Mouse (Mus musculus): ENCODE results near the gene Aqp1. TPM values are rescaled to one million over a fixed set of nuclear protein-coding genes. Genes with fewer than 3 reads are reported as not detected.

The Aqp1 gene
- polyA plus RNA-seq, 3 experiments from 2014 or later = not detected

DNA sequence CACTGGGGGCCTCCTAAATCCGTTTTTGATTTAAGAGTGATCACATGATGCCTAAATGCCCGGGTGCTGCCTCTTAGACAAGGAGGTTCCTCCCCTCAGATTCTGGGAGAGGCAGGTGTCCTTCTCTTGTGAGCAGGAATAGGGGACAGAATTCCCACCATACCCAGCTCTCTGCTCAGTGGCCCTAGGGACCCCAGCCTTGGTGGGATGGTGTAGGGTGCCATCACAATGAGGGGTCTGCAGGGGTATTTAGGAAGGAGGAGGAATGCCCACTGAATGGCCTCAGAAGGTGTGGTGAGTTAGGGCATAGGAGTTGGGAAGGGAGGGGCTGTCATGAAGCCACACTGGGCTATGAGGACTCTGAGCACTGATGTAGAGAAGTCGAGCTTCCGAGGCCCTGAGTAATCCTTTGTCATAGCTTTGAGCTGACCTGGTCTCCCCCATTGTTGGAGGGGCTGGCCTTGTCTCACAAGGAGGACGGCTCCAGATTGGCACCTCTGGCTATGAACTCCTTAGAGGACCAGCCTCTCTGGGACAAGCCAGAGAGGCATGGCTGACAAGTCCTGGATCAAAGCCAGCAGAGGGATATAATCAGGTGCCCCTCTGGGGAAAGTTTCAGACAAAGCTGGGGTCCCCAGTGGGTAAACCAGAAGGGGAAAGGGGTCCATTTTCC lies 4.0 kb upstream of the Aqp1 start:
- no peak for ATAC-seq

DNA sequence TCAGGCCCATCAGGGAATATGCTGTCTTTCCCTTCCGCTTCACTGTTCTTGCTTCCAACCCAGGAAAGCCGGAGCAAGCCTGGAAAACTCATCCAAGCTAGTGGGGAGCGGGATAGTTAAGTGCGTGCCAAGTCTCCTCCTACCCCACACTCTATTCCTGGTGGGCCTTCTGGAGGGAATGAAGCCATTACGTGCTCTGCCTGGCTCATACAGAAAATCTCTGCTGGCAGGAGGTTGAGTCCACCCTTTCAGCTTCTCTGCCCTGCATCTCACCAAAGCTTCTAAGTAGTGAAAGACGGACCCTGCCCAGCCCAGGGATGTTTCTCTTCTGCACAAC lies 3.5 kb upstream of the Aqp1 start:
- no peak for ATAC-seq

DNA sequence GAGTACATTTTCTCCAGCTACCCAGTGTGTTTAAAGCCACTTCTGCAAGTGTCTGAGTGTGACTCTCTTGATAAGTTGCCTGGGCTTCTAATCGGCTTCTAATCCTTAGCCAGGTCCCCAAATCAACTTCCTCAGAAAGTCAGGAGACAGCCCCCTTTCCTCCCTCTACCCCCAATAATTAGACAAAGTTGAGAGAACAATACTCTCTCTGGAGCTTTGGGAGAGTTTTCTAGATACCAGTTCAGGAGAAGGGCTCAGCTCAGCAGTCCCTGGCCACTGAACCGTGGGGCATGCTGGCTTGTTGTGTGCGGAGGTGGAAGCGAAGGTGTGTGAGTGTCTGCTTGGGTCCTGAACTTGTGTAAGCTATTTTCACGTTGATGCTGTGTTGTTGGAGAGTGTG lies 1.0 kb downstream of the Aqp1 start:
- ATAC-seq = no peak

DNA sequence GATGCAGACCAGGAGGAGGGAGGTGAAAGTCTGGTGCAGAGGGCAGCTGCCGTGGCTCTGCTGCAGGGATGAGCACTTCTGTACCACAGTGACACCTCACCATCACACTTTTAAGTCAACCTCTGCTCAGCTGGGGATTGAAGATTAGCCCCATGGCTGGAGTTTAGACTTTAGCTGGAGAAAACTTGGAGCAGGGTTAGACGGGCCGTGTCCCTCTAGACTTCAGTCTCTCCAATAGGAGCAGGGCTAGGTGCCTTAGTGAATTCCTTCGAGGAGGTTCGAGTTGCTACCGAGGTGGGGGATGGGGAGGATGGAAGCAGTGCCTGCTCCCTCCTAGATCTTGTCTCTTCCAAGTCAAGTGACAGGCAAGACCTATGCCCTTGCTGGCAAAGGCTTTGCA lies 1.8 kb downstream of the Aqp1 start:
- no peak for ATAC-seq

DNA sequence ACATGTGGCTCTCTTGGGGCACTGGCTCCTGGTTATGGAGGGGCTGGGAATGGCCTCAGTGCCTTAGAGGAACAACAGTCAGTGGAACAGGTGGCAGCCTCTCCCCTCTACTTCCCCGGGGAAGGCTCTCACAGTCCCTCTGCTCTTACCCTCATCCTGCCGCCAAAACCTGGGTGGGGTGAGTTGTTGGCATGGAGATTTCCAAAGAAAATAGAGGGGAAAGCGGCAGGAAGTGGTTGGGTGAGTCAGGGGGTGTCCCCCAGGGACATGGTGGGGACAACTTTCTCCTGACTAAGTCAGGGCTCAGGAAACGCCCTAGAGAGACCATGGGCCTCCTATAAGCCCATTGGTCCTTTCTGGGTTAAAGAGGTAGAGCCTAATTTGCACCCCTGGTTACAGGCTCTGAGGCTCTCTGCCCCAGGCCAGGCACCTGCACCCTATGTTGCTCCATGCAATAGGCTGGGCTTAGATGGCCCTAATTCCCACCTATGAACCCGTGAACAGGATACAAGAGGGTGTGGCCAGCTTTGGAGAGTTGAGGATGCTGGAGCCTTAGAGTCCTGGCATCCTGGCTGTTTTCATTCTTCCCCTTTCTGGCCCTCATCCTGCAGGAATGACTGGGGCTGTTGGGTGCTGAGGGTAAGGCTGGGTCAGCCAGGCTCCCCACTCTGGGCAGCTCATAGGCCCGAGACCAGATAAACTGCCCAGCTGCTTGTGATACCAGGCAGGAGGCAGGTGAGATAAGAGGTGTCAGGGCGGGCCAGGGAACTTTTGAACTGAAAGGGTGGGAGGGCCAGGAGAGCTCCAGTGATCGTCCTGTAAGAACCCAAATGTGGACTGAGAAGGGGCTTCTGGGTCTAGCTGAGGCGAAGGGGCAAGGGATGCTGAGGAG lies 2.9 kb downstream of the Aqp1 start:
- no peak for ATAC-seq

DNA sequence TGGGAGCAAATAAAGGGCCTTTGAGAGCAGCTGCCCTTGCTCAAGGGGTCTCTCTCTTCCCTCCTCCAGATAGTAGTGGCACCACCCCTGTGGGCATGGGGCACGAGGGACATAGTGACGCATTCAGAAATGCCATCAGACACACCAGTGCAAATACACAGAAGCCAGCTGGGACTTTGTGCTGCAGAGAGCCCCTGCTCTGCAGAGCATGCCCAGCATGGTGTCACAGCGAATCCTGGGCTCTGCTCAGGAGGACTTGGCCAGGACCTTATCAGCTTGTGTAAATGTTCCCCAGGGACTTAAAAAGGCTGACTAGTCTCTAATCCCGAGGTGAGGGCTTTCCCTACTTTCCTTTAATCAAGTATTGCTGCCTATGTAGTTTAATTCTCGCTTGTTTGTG lies 5.5 kb downstream of the Aqp1 start:
- no peak for ATAC-seq

DNA sequence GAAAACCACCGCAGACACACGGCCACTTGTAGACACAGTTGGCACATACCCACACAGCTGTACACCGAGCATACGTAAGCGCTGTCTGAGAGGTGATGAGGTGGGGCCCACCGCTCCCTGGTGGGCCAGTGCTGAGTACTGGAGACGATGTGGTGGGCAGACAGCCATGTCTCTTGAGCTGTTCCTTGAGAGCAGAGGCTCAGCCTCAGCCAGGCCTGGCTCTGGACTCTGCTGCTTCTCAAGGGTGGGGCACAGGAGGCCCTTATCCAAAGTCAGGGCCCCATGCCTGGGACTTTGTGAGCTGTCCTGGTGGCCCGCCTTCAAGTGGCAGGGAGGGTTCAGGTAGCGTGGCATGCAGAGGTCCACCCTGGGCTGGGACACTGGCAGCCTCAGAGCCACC lies 6.1 kb downstream of the Aqp1 start:
- ATAC-seq = no peak

DNA sequence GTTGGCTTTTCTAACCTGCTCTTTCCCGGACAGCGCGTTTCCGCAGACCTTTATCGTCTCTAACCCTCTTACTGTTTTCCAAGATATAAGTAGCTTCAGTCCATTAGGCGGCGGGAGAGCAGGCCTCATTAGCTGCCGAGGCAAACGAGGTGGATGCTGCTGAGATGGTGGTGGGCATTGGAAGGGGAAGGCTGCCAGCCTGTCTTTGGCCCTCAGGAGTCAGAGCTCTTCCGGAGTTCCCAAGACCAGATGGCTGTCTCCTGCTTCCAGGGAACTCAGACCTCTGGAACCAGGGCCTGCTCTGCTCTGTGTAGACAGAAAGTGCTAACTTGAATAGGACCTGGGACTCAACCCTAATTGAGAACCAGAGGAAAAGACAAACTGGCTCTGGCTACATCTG lies 7.2 kb downstream of the Aqp1 start:
- no peak for ATAC-seq

DNA sequence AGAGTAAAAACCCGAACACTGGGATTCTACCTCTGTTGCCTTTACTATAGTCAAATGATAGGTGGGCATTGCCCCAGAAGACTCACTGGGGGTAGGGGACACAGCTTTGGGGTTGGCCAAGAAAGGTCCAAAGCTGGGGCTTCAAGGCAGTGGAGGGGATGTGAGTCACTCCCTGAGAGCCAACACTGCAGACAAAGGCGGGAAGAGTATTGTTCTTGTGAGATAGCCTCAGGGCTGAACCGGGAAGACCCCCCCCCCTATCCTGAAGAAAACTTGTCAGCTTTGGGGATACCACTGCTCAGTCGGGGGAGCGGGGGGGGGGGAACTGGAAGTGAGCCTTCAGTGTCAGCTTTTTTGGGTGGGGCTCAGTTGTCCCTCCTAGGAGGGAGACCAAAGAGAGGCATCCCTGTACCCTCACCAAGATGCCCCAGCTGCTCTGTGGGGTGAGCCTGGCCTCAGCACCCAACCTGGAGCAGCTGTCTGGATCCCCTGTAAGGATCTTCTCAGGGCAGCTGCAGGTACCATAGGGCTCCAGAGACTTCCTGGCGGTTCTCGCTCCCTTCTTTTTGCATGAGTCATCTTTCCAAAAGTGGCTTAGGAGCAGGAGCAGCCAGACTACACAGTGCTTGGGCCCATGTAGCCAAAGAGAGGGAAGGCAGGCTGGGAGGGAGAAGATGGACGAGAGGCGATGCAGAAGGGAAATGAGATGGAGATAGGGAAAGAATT lies 8.2 kb downstream of the Aqp1 start:
- ATAC-seq = no peak

DNA sequence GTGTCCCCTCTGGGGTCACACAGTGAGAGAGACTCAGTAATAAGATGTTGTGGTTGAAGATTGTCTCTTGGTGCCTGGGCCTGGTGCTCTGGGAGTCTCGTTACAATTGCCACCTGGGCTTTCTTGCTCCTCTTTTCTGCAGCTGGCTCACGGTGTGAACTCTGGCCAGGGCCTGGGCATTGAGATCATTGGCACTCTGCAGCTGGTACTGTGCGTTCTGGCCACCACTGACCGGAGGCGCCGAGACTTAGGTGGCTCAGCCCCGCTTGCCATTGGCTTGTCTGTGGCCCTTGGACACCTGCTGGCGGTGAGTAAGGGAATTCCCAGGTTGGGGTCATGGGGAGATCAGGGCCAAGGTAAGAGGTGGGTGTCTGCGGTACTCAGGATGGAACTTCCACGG lies 9.0 kb downstream of the Aqp1 start:
- ATAC-seq = no peak

DNA sequence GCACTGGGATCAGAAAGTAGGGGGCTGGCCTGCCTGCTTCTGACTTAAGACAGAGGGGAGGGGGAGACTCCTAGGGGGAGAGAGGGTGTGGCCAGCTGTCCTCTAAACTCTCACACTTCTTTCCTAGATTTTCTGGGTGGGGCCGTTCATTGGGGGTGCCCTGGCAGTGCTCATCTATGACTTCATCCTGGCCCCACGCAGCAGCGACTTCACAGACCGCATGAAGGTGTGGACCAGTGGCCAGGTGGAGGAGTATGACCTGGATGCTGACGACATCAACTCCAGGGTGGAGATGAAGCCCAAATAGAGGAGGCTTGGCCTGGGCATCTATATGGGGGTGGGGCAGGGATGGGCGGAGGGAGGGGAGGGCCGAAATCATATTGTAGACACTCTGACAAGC lies 10.3 kb downstream of the Aqp1 start:
- no peak for ATAC-seq

DNA sequence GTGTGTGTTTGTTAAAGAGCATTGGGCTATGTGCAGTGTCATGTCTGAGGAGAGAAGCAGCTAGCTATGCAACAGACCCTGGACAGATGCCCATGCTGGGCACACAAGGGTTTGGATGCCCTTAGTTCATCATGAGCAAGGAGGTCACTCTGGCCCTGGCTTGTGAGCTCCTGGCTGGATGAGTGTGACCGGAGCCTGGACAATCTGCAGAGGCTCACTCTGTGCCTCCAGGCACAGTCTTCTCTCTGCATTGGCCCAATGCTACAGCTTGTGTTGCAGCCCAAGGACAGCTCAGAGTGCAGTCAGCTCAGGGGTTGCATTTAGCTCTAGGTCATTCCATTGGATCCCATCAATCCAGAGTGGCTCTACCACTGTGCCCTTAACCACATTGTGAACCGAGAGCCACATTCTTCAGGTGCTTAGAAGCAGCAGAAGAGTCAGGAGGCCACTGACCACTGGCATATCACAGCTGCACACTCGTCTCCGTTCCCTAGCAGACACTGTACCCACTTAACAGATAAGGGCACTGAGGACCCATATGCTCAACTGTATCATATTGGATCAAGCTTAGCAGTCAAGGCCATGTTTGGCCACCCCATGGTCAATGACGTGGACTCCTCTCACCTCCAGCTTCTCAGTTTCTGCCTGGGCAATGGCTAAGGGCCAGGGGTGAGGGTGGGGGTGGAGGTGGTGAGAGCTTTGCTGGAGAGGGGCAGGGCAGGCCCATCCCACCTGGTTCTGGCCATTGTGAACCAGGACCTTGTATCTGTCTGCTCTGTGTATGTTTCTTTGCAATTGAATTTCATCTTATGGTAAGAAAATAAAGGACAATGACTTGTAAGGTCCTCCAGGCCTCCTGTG lies 11.7 kb downstream of the Aqp1 start:
- no peak for ATAC-seq

DNA sequence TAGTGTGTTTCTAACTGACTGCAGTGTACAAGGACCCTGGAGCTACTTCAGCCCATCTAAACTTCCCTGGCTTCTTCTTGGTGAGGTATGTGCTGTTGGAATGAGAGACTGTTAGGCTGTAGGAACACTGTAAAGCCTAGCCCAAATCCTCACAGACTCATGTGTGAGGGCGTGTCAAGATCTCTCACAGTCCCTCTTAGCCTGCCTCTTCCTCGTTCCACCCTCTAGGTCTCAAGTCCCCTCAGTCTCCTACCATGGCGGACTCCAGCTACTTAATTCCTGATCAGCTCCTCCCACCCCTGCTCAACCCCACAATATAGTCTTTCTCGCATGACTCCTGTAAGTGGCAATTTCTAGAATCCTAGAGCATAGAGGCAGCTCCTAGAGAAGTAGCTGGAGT lies 13.0 kb downstream of the Aqp1 start:
- no peak for ATAC-seq

DNA sequence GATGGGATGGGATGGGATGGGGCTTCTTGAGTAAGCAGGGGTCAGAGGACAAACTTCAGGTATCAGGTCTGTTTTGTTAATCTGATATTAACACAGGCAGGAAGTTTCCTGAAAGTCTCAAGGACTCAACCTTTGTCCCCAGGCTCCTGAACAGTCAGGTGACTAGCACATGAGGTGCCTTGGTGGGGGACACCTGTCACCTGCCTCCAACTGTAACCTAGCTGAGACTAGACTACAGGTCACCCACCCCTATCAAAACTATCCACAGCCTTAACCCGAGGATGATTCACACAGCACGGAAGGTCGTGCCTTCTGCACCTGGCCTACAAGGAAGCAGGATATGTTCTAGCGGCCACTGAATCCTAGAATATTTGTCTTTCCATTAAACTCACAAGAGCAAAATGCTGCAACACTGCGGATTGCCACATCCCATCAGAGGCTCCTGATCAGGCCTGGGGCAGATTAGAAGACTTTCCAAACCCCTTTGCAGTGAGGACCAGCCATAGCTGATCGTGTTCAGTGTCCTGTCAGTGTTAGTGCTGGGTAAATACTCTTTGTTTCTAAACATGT lies 14.2 kb downstream of the Aqp1 start:
- no peak for ATAC-seq

DNA sequence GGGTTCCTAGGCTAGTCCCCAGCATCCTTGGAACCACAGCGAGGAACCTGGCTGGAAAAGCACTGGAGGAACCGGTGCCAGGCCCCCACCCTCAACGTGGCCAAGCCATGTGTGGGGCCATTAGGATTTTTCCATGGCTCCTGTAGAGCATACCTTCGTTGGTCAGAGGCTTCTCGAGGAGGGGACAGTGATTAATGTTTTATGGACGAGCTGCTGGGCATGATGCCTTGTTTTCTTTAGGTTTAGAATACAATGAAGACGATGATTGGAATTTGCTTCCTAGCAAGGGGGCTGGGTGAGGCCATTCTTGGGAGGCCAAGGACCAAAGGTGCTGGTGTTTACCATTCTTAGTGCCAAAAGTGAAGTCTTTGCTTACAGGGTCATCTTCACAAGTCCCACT lies 15.5 kb downstream of the Aqp1 start:
- ATAC-seq = no peak

DNA sequence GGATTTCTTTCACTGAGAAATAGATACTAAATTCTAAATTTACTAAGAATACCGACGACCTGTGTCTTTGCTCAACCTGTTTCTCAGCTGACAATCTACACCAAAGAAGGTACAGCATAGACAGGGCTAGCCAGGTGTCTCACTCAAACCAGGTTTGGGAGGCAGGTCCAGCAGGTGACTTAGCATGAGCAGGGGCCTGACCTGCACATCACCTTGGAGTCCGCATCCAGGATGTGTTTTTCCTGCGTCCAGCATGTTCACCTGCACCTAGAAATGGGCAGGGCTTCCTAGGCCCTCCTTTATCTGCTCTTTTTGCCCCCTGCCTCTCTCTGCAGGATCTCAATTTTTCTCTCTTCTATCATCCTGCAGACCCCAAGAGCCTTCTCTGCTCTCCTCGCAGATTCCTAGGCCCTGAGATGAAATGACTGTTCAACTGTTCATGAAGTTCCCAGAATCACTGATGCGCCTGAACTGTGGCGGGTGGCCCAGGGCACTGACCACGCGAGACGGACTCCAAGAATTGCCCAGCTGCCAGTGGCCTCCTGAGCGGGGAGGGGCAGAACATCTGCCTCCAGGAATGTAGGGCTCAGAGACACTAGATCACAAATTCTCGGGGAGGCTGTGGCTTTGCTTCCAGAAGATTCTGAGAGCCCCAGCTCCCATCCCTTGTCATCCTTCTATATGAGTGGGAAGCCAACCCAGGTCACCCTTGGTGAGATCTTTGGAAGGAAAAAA lies 17.6 kb downstream of the Aqp1 start:
- no peak for ATAC-seq

DNA sequence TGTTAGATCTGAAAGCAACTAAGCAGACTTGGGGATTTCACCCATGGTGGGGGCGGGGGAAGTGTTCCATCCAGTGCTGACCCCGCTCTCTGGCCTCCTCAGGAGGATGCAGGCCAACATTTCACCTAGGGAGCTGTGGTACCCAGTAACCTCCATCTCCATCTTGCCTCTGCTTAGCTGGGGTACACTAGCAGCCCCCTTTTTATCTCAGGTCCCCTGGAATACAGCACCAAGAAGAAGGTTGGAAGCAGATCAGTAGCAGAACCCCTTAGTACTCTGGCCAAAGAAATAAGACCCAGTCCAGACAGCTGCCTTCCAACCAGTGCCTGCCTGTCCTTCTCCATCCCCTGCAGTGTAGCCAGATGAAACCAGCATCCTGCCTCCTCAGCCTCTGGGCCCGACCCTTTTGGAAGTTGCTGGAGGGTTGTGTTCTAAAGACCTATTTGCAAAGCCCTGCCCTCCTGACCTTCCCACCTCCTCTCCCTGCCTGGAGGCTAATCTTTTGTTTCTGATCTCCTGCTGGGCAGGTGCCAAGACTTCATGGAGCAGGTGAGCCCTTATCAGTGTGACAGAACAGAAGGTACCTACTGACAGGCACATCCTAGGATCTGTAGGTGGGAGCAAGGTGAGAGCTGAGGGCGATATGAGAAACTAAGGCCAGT lies 18.4 kb downstream of the Aqp1 start:
- no peak for ATAC-seq

DNA sequence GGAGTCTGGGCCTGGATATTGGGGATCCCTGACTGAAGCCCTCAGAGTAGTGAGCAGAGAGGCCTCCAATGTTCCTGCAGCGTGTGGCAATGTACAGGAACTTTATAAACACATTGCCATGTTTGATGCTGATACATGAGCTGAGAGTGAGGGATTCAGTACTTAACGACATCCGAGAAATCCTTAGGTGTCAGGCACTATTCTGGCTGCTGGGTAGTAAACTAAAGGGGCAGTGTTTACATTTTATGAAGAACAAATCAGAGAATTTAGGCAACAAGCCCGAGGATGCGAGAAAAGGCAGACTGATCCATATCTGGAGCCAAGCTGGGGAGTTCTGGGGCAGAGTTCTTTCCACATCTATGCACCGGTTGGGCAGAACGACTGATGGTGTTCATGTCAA lies 19.3 kb downstream of the Aqp1 start:
- no peak for ATAC-seq

DNA sequence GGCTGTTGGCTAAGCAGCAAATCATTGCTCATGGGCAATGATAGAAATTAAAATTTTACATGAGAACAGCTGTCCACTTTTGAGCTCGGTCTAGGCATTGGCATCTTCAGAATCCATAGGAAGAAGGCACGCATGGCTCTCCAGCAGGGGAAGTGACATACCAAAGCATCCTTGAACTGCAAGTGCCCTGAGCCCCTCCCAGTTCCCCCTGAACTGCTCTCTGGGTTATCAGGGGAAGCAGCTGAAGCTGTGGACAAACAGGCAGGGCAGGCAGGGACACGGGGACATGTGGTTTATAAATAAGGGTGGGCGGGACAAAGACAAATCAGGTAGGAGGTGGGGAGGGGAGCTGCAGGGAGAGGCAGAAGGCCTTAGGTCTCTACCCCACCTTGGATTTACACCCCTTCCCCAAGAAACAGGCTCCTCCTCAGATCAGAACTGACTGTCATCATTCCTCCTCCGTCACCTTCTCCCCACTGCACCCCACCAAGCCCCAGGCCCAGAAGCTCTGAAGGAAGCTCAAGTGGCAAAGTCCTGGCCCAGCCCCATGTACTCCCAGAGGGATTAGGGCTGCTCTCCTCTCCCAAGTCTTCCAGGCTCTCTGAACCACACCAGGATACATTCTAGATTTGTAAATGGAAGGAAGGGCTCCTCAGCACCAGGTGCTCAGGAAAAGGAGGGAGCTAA lies 19.9 kb downstream of the Aqp1 start:
- ATAC-seq = no peak

DNA sequence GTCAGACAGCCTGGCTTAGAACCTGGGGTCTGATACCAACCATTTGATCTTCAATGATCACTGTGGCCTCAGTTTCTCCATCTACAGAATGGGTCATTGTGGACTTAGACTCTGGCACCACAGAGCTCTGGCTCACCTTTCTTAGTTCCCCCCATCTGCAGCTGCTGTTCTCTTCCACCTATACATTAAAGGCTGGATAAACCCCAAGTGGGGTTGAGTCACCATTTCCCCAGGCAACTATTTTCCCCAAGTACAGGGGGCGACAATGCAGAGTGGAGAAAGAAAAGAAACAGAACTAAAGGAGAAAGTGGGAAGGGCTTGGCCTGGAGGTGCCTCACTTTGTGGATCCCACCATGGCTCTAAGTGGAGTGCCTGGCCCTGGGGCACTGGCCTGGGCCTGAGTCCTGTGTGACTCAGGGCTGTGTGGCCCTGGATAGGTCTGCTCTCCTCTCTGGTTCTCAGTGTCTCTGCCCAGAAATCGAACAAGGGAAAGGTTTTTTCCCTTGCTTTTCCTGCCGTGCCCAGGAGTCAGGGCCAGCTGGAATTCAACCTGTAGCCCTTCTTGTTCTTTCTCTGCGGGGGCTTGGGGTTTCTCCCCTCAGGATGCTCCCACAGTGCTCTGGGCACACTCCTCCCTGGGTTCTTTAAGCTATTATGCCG lies 20.9 kb downstream of the Aqp1 start:
- ATAC-seq = no peak

Data from inflammation-experienced regulatory T-cells, adult 6 months (primary cell).